Mouse (Mus musculus) layer of hippocampus, adult 8-10 months (tissue): ENCODE data around the gene Cd101. TPM values are rescaled to one million over a fixed set of nuclear protein-coding genes. Genes with fewer than 3 reads are reported as not detected.

ENCODE experiments used
- total RNA-seq, 4 experiments: library from RNA; stranded (reverse); gene quantifications; 2 replicates each; pipeline ENCODE4 v1.2.4; 2022

Gene Cd101
- total RNA-seq, 4 experiments from 2014 or later, result 0.14 to 1.1 (median 0.64) TPM

Other genes with a start within 250 kb of the Cd101 start
- gene Vtcn1, start 204.1 kb downstream of the Cd101 start, total RNA-seq, result not detected
- 10 to 100 TPM in 1 of 4 experiments, 1 to 10 TPM in 3; 8.8 to 10.3 (median 9.6) TPM for gene Trim45, start 107.4 kb downstream of the Cd101 start, total RNA-seq
- 1 to 10 TPM; 1.2 to 1.9 (median 1.7) TPM for gene Ttf2, start 59.9 kb downstream of the Cd101 start, total RNA-seq
- gene Ptgfrn, start 80.7 kb upstream of the Cd101 start, total RNA-seq, result 10 to 100 TPM; 10.8 to 14.7 (median 12.3) TPM